Mouse (Mus musculus): ENCODE results near the gene Zfand3. TPM values are rescaled to one million over a fixed set of nuclear protein-coding genes. Genes with fewer than 3 reads are reported as not detected.

Gene Zfand3
- polyA plus RNA-seq, 1 experiment from 2014 or later, result 61.7 TPM

DNA sequence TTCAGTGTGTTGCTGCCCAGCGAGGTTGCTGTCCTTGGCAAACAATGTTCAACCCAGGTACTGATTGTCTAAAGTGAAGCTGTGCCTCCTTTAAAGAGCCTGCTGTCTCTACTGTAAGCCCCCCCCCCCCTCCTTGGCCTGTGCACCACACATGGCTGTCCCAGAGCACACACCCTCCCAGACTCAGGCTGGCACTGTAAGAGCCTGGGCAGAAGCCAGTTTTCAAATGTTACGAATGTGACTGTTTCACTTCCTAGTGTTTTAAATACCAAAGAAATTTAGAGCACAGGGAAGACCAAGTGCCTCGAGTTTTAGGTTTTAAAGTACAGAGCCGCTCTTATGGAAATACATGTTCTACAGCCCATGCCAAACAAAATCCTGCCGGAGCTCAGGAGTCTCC is 234.9 kb downstream of the Zfand3 start:
- Histone ChIP-seq H3K27me3 (ENCODE audit: control insufficient read depth, insufficient read depth, low read length) (no peaks in the 10 kb centered on the region), H3K4me3 (ENCODE audit: low read depth, low read length) (no peak overlapping the region), H3K9me3 (ENCODE audit: control insufficient read depth, low read length) (no peaks in the 10 kb centered on the region), H3K4me1 (replicated peaks; ENCODE audit: control insufficient read depth, insufficient read depth, low read length) (0 out of 2 replicates have a peak, but pooled peaks cover 2% of the 10 kb centered on the region), H3K36me3 (ENCODE audit: control insufficient read depth, insufficient read depth, low read length) (no peaks in the 10 kb centered on the region), H3K27ac (ENCODE audit: low read depth, low read length) (no peak overlapping the region), H3K9ac (ENCODE audit: low read depth, low read length) (no peak overlapping the region), H3K4me2 (replicated peaks; ENCODE audit: low read depth, low read length) (no peak overlapping the region)
- WGBS, result 84% methylated on average over 5 of the region's 5 CpGs
- no peak for ATAC-seq (ENCODE audit: low FRiP score)
- no peak for DNase-seq (ENCODE audit: low spot score)

DNA sequence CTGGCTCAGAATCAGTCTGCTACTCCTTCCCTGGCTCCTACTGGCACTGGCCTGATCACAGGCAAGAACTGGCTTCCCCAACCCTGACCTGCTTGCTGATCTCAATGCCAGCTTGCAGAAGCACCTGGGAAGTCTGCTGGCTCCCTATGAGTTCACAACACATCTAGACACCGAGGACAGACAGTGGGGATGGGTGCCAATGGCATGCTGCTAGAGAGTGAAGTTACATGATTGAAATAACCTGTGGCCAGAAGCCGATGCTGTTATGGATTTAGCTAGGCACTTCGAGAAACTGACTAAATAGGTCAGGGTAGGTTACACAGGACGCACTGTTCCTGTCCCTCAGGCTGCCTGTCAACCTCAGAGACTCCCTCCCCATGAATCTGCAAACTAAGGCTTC is 236.1 kb downstream of the Zfand3 start:
- Histone ChIP-seq H3K36me3 (ENCODE audit: control insufficient read depth, insufficient read depth, low read length) (no peaks in the 10 kb centered on the region), H3K4me3 (ENCODE audit: low read depth, low read length) (no peak overlapping the region), H3K27ac (ENCODE audit: low read depth, low read length) (no peak overlapping the region), H3K4me1 (replicated peaks; ENCODE audit: control insufficient read depth, insufficient read depth, low read length) (0 out of 2 replicates have a peak, but pooled peaks cover 4% of the 10 kb centered on the region), H3K27me3 (ENCODE audit: control insufficient read depth, insufficient read depth, low read length) (no peaks in the 10 kb centered on the region), H3K9me3 (ENCODE audit: control insufficient read depth, low read length) (no peaks in the 10 kb centered on the region), H3K9ac (ENCODE audit: low read depth, low read length) (no peak overlapping the region), H3K4me2 (replicated peaks; ENCODE audit: low read depth, low read length) (no peak overlapping the region)
- no peak for DNase-seq (ENCODE audit: low spot score)
- WGBS, result 81% methylated on average over 4 of the region's 4 CpGs
- no peak for ATAC-seq (ENCODE audit: low FRiP score)

DNA sequence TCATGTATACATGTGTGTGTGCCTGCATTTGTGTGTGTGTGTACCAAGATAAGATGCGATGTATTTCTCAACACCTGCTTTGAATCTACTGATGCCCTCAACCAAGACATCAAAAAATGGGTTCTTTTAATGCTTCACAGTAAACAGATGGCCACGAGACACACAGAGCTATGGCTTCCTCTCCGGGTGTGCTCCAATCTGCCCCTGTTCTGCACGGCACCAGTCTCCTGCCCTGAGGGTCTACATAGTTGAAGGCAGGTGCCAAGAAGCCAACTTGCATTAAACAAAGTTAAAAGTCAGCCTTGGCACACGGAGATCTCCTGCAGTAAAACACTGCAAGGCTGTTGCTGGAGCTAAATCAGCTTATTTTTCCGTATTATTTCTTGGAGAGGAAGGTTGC is 236.5 kb downstream of the Zfand3 start:
- ATAC-seq (ENCODE audit: low FRiP score) (no peak), DNase-seq (ENCODE audit: low spot score) (no peak)
- H3K4me2 ChIP-seq (replicated peaks; ENCODE audit: low read depth, low read length), result no peak overlapping the region
- H3K4me1 ChIP-seq (replicated peaks; ENCODE audit: control insufficient read depth, insufficient read depth, low read length), result 0 out of 2 replicates have a peak, but pooled peaks cover 4% of the 10 kb centered on the region
- H3K27ac ChIP-seq (ENCODE audit: low read depth, low read length), result no peak overlapping the region
- 84% methylated on average over 6 of the region's 6 CpGs for WGBS
- H3K9ac ChIP-seq (ENCODE audit: low read depth, low read length), result no peak overlapping the region
- H3K4me3 ChIP-seq (ENCODE audit: low read depth, low read length), result no peak overlapping the region
- H3K27me3 ChIP-seq (ENCODE audit: control insufficient read depth, insufficient read depth, low read length), result no peaks in the 10 kb centered on the region
- H3K9me3 ChIP-seq (ENCODE audit: control insufficient read depth, low read length), result no peaks in the 10 kb centered on the region
- H3K36me3 ChIP-seq (ENCODE audit: control insufficient read depth, insufficient read depth, low read length), result no peaks in the 10 kb centered on the region

DNA sequence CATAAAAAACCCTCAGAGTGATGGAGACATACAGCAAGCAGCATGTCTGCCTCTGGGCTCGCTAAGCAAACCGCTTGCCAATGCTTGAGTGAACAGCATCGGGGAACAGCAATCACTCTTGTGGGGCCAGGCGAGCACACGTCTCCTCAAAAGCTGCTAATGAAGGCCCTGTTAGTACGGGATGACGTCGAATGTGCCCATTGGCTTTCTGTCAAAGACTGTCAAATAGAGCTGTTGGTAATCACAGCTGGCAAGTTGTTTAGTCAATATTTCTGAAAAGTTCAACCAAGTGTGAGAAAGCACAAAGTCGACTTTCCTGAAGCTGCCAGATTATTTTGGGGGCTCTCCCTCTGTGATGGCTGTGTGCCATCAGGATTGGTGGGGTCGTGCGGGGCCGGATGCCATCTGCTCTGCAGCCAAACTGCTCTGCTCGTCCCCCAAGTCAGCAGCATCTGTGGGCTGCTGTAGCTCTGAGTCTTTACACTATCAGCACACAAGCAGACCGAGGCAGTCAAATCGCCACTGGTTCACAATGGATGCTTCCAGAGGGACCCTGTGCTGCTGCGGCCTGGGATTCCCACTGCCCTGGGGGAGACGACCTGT is 237.3 kb downstream of the Zfand3 start:
- Histone ChIP-seq H3K4me2 (replicated peaks; ENCODE audit: low read depth, low read length) (no peak overlapping the region), H3K4me1 (replicated peaks; ENCODE audit: control insufficient read depth, insufficient read depth, low read length) (0 out of 2 replicates have a peak, but pooled peaks cover 4% of the 10 kb centered on the region), H3K9ac (ENCODE audit: low read depth, low read length) (no peak overlapping the region), H3K27me3 (ENCODE audit: control insufficient read depth, insufficient read depth, low read length) (no peaks in the 10 kb centered on the region), H3K9me3 (ENCODE audit: control insufficient read depth, low read length) (no peaks in the 10 kb centered on the region), H3K27ac (ENCODE audit: low read depth, low read length) (no peak overlapping the region), H3K36me3 (ENCODE audit: control insufficient read depth, insufficient read depth, low read length) (no peaks in the 10 kb centered on the region), H3K4me3 (ENCODE audit: low read depth, low read length) (no peak overlapping the region)
- DNase-seq (ENCODE audit: low spot score), result no peak
- no peak for ATAC-seq (ENCODE audit: low FRiP score)
- WGBS, result 73% methylated on average over 17 of the region's 17 CpGs

DNA sequence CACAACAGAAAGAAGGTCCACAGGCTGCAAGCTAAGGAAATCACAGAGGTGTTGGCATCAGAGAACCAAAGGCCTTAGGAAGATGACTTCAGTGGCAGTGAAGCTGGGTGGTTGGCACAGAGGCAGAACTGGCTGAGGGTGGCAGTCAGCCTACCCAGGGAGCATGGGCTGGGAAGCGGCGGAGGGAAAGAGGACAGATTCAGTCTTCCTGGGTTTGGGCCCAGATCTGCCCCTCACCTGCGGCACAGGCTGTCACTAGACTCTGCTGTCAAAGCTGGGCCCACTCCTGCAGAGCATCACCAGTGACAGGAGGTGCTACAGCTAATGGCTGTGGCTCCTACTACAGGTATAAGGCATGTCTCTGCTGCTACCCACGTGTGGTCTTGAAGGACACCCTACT is 238.1 kb downstream of the Zfand3 start:
- H3K4me1 ChIP-seq (replicated peaks; ENCODE audit: control insufficient read depth, insufficient read depth, low read length), result 0 out of 2 replicates have a peak, but pooled peaks cover 4% of the 10 kb centered on the region
- no peaks in the 10 kb centered on the region for H3K36me3 ChIP-seq (ENCODE audit: control insufficient read depth, insufficient read depth, low read length)
- H3K4me2 ChIP-seq (replicated peaks; ENCODE audit: low read depth, low read length), result no peak overlapping the region
- no peak for ATAC-seq (ENCODE audit: low FRiP score)
- H3K27me3 ChIP-seq (ENCODE audit: control insufficient read depth, insufficient read depth, low read length), result no peaks in the 10 kb centered on the region
- no peak overlapping the region for H3K9ac ChIP-seq (ENCODE audit: low read depth, low read length)
- H3K27ac ChIP-seq (ENCODE audit: low read depth, low read length), result no peak overlapping the region
- no peak for DNase-seq (ENCODE audit: low spot score)
- 93% methylated on average over 4 of the region's 4 CpGs for WGBS
- H3K9me3 ChIP-seq (ENCODE audit: control insufficient read depth, low read length), result no peaks in the 10 kb centered on the region
- H3K4me3 ChIP-seq (ENCODE audit: low read depth, low read length), result no peak overlapping the region

DNA sequence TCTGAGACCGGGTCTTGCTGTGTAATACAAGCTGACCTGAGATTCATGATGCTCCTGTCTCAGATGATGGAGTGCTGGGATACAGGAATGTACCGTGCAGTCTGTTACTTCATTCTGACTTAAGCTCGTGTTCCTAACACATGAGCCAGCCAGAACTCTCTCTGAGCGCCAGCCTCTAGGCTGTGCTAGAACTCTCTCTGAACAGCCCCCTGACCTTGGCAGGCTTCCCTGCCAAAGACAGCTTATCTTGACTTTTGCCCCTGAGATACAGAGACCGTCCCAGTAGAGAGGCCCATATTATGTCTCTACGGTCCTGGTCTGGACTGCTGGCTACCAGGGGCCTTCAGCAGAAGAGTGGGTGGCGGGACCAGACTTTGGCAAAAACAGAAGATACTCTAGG is 239.0 kb downstream of the Zfand3 start:
- Histone ChIP-seq H3K4me1 (replicated peaks; ENCODE audit: control insufficient read depth, insufficient read depth, low read length) (0 out of 2 replicates have a peak, but pooled peaks cover 4% of the 10 kb centered on the region), H3K9ac (ENCODE audit: low read depth, low read length) (no peak overlapping the region), H3K9me3 (ENCODE audit: control insufficient read depth, low read length) (no peaks in the 10 kb centered on the region), H3K36me3 (ENCODE audit: control insufficient read depth, insufficient read depth, low read length) (no peaks in the 10 kb centered on the region), H3K4me2 (replicated peaks; ENCODE audit: low read depth, low read length) (no peak overlapping the region), H3K4me3 (ENCODE audit: low read depth, low read length) (no peak overlapping the region), H3K27ac (ENCODE audit: low read depth, low read length) (no peak overlapping the region), H3K27me3 (ENCODE audit: control insufficient read depth, insufficient read depth, low read length) (no peaks in the 10 kb centered on the region)
- ATAC-seq (ENCODE audit: low FRiP score) (no peak), DNase-seq (ENCODE audit: low spot score) (no peak)
- WGBS, result 87% methylated on average over 7 of the region's 7 CpGs

DNA sequence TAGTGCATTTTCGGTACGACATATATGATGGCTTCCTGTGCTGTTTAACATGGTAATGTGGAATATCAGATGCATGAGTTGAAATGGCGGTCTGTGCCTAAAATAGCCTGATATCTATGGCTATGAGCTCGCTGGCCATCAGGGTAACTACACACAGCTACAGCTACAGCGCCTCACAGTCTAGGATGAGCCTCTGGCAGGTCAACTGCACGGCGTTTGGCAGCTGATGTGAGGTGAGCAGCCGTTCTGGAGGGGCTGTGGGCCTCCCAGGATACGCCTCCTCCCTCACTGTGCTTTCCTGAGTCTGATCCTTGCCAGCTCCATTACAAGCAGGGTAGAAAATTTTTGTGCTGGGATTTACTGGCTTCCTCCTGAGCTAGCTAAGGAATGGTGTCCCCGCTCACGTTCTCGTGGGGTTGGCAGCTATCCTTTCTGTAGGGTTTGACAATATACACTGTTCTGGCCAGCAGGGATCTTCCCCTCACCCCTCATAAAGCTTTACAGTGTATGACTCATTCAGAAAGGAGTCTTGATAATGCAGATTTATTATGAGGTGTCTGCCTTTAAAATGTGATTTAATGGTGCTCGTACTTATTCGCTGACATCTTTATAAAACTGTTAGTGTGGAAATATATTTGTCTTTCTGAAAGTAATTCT is 240.2 kb downstream of the Zfand3 start:
- no peak overlapping the region for H3K4me2 ChIP-seq (replicated peaks; ENCODE audit: low read depth, low read length)
- 0 out of 2 replicates have a peak, but pooled peaks cover 4% of the 10 kb centered on the region for H3K4me1 ChIP-seq (replicated peaks; ENCODE audit: control insufficient read depth, insufficient read depth, low read length)
- DNase-seq (ENCODE audit: low spot score), result no peak
- H3K27me3 ChIP-seq (ENCODE audit: control insufficient read depth, insufficient read depth, low read length), result no peaks in the 10 kb centered on the region
- H3K9me3 ChIP-seq (ENCODE audit: control insufficient read depth, low read length), result no peaks in the 10 kb centered on the region
- H3K27ac ChIP-seq (ENCODE audit: low read depth, low read length), result no peak overlapping the region
- no peak for ATAC-seq (ENCODE audit: low FRiP score)
- H3K9ac ChIP-seq (ENCODE audit: low read depth, low read length), result no peak overlapping the region
- H3K4me3 ChIP-seq (ENCODE audit: low read depth, low read length), result no peak overlapping the region
- 81% methylated on average over 14 of the region's 14 CpGs for WGBS
- no peaks in the 10 kb centered on the region for H3K36me3 ChIP-seq (ENCODE audit: control insufficient read depth, insufficient read depth, low read length)

DNA sequence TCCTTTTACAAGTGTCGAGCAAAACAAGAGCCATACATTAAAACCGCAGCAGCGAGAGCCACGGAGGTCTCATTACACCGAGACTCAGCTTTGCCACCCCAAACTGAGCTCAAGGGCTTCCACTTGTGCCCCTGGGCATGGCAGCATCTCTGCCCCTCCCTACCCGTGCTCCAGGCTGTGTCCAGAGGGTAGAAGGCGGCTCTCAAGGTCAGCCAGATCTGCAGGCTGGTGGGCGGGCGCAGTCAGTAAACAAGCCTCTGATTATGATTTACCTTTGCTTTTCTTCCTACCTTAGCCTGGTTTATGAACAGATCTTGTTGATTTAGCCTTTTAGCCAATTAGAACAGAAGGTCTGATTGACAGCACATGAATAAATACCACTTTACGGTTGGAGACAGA is 240.8 kb downstream of the Zfand3 start:
- 0 out of 2 replicates have a peak, but pooled peaks cover 4% of the 10 kb centered on the region for H3K4me1 ChIP-seq (replicated peaks; ENCODE audit: control insufficient read depth, insufficient read depth, low read length)
- no peak overlapping the region for H3K4me3 ChIP-seq (ENCODE audit: low read depth, low read length)
- no peak overlapping the region for H3K4me2 ChIP-seq (replicated peaks; ENCODE audit: low read depth, low read length)
- 78% methylated on average over 10 of the region's 10 CpGs for WGBS
- ATAC-seq (ENCODE audit: low FRiP score) (no peak), DNase-seq (ENCODE audit: low spot score) (no peak)
- H3K9me3 ChIP-seq (ENCODE audit: control insufficient read depth, low read length), result no peaks in the 10 kb centered on the region
- no peaks in the 10 kb centered on the region for H3K27me3 ChIP-seq (ENCODE audit: control insufficient read depth, insufficient read depth, low read length)
- H3K36me3 ChIP-seq (ENCODE audit: control insufficient read depth, insufficient read depth, low read length), result no peaks in the 10 kb centered on the region
- H3K27ac ChIP-seq (ENCODE audit: low read depth, low read length), result no peak overlapping the region
- no peak overlapping the region for H3K9ac ChIP-seq (ENCODE audit: low read depth, low read length)

DNA sequence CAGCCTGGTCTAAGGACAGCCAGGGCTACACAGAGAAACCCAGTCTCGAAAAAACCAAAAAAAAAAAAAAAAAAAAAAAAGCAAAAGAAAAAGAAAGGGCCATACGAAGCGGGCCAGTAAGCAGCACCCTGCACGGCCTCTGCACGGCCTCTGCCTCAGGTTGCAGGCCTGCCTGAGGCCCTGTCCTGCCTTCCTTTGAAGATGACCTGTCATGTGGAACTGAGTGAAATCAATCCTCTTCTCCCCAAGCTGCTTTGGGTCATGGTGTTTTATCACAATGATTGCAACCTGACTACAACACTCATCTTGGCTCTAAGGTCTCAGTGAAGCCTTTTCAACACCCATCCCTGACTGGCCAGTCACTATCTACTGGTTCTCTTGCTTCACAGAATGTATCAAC is 248.5 kb downstream of the Zfand3 start:
- no peak overlapping the region for H3K4me3 ChIP-seq (ENCODE audit: low read depth, low read length)
- H3K9ac ChIP-seq (ENCODE audit: low read depth, low read length), result no peak overlapping the region
- H3K27me3 ChIP-seq (ENCODE audit: control insufficient read depth, insufficient read depth, low read length), result no peaks in the 10 kb centered on the region
- DNase-seq (ENCODE audit: low spot score), result no peak
- no peaks in the 10 kb centered on the region for H3K9me3 ChIP-seq (ENCODE audit: control insufficient read depth, low read length)
- peaks cover 11% of the 10 kb centered on the region for H3K4me1 ChIP-seq (replicated peaks; ENCODE audit: control insufficient read depth, insufficient read depth, low read length)
- ATAC-seq (ENCODE audit: low FRiP score), result no peak
- WGBS, result 65% methylated on average over 5 of the region's 5 CpGs
- no peaks in the 10 kb centered on the region for H3K36me3 ChIP-seq (ENCODE audit: control insufficient read depth, insufficient read depth, low read length)
- no peak overlapping the region for H3K27ac ChIP-seq (ENCODE audit: low read depth, low read length)
- no peak overlapping the region for H3K4me2 ChIP-seq (replicated peaks; ENCODE audit: low read depth, low read length)

Measured in hindbrain, embryonic 11.5 days (tissue).